Mouse (Mus musculus) cortical plate, adult 2 months (tissue): Measurements from ENCODE around the gene Neu1.

Experiments used
- CTCF ChIP-seq: fragments of 200-500 bp; IDR thresholded peaks from 2 replicates; pipeline ENCODE4 v1.5.1; 2011; ENCODE audit warnings: mild to moderate bottlenecking, control low read depth, low read length; ENCODE audit not compliant: insufficient read depth; ENCODE audit errors: extremely low read depth
- POLR2A ChIP-seq: fragments of 200-500 bp; IDR thresholded peaks from 2 replicates; pipeline ENCODE4 v1.6.1; 2011; ENCODE audit warnings: mild to moderate bottlenecking, low read length, control low read depth; ENCODE audit not compliant: insufficient read depth; ENCODE audit errors: extremely low read depth

- TF ChIP-seq CTCF (no peak), POLR2A (no peak)
These were observed 35.3 kb upstream of the Neu1 start for GRCm38 (mm10) chr17:34895724-34896123.
